Mouse (Mus musculus): Measurements from ENCODE around the gene Nelfcd.

GRCm38 (mm10) chr2:174444359-174444758, 28.8 kb downstream of the Nelfcd start:
- TF ChIP-seq MAFK (IDR thresholded peaks at IDR 0.05; ENCODE audit: insufficient read depth, low read depth, low read length) (no peak), ZNF384 (IDR thresholded peaks at IDR 0.05; ENCODE audit: low read depth, low read length) (no peak)

All from ES-E14 (cell line).